Mouse (Mus musculus) liver, adult 2 months (tissue): ENCODE results near the gene Fosl1.

ENCODE experiments used
- CTCF ChIP-seq: fragments of 200-500 bp; IDR thresholded peaks from 2 replicates; pipeline ENCODE4 v1.5.1; 2011; ENCODE audit warnings: low read depth, low read length, control low read depth
- POLR2A ChIP-seq: fragments of 200-500 bp; IDR thresholded peaks from 2 replicates; pipeline ENCODE4 v1.6.1; 2011; ENCODE audit warnings: low read length, control low read depth; ENCODE audit not compliant: insufficient read depth; ENCODE audit errors: extremely low read depth

DNA sequence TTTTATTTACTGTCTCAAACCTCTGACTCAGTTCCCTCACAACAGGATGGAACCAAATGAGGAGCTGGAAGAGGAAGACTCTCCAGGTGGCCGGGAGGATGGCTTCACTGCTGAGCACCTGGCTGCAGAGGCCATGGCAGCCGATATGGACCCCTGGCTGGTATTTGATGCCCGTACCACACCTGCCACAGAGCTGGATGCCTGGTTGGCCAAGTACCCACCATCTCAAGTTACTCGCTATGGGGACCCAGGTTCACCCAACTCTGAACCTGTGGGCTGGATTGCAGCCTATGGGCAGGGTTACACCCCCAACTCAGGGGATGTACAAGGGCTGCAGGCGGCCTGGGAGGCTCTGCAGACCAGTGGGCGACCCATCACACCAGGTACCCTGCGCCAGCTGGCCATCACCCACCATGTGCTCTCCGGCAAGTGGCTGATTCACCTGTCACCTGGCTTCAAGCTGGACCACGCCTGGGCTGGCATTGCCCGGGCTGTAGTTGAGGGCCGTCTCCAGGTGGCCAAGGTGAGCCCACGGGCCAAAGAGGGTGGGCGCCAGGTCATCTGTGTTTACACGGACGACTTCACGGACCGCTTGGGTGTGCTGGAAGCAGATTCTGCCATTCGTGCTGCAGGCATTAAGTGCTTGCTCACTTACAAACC lies 21.3 kb upstream of the Fosl1 start:
- TF ChIP-seq CTCF (no peak), POLR2A (no peak)
